Mouse (Mus musculus) lung, postnatal 0 days (tissue): ENCODE measurements around the gene Ppp1r3d.

Experiments used
- CTCF ChIP-seq: IDR thresholded peaks from 2 replicates; pipeline ENCODE4 v1.5.1; 2016; ENCODE audit warnings: antibody characterized with exemption, mild to moderate bottlenecking
- EP300 ChIP-seq: IDR thresholded peaks from 2 replicates; pipeline ENCODE4 v1.6.1; 2016; ENCODE audit warnings: antibody characterized with exemption, mild to moderate bottlenecking, control low read depth

GRCm38 (mm10) chr2:178433495-178433894, 19.2 kb upstream of the Ppp1r3d start:
- no peak for TF ChIP-seq EP300
- TF ChIP-seq CTCF = no peak
